Mouse (Mus musculus) heart, postnatal 0 days (tissue): Measurements from ENCODE around the gene Slc8a3. TPM values are rescaled to one million over a fixed set of nuclear protein-coding genes. Genes with fewer than 3 reads are reported as not detected.

Source experiments
- ATAC-seq: fragments of 200-750 bp; cut with Nextera tagmentation; 2 replicates; pipeline ENCODE4 v1.8.0; 2017; ENCODE audit warnings: low read depth, moderate number of reproducible peaks, moderate library complexity; ENCODE audit not compliant: insufficient read depth
- DNase-seq: peaks from one replicate; pipeline ENCODE4 v3.0.0-alpha.2; 2016; ENCODE audit warnings: low spot score
- H3K27ac ChIP-seq: fragments of 300-500 bp; sonication (generic); 2 replicates; pipeline ENCODE4 v1.5.1; 2014; ENCODE audit warnings: low read depth, mild to moderate bottlenecking
- H3K27me3 ChIP-seq: fragments of 300-500 bp; sonication (generic); 2 replicates; pipeline ENCODE4 v1.6.1; 2014; ENCODE audit warnings: low read length, mixed read lengths; ENCODE audit not compliant: control insufficient read depth, insufficient read depth
- H3K36me3 ChIP-seq: fragments of 300-500 bp; sonication (generic); replicated peaks from 2 replicates; pipeline ENCODE4 v1.6.1; 2014; ENCODE audit warnings: low read length, mixed read lengths; ENCODE audit not compliant: control insufficient read depth, insufficient read depth
- H3K4me1 ChIP-seq: fragments of 300-500 bp; sonication (generic); 2 replicates; pipeline ENCODE4 v1.6.1; 2014; ENCODE audit warnings: antibody characterized with exemption; ENCODE audit not compliant: control insufficient read depth, insufficient read depth
- H3K4me2 ChIP-seq: fragments of 300-500 bp; sonication (generic); 2 replicates; pipeline ENCODE4 v1.6.1; 2014; ENCODE audit warnings: low read depth, mild to moderate bottlenecking, low read length, moderate library complexity
- H3K4me3 ChIP-seq: fragments of 300-500 bp; sonication (generic); 2 replicates; pipeline ENCODE4 v1.5.1; 2014; ENCODE audit warnings: low read depth, low read length
- H3K9ac ChIP-seq: fragments of 300-500 bp; sonication (generic); replicated peaks from 2 replicates; pipeline ENCODE4 v1.6.1; 2014; ENCODE audit warnings: low read depth, low read length, mixed read lengths
- H3K9me3 ChIP-seq: fragments of 300-500 bp; sonication (generic); replicated peaks from 2 replicates; pipeline ENCODE4 v1.6.1; 2016; ENCODE audit warnings: low read length; ENCODE audit not compliant: control insufficient read depth
- CTCF ChIP-seq: IDR thresholded peaks from 2 replicates; pipeline ENCODE4 v1.5.1; 2016; ENCODE audit warnings: antibody characterized with exemption, control low read depth, low read depth
- EP300 ChIP-seq: IDR thresholded peaks from 2 replicates; pipeline ENCODE4 v1.6.1; 2016; ENCODE audit warnings: antibody characterized with exemption, low read depth
- WGBS: fragments of 180-500 bp; shearing (Covaris S2); extraction: QIAGEN DNeasy Blood & Tissue Kit; methylation state at CpG from one replicate; pipeline ENCODE4 v1.1.7; 2014; 5-methylcytosine and 5-hydroxymethylcytosine counted together
- polyA plus RNA-seq: library from polyadenylated mRNA; unstranded; fragments of >200 nt; fragmentation: Nextera tagmentation; extraction: Ambion mirVana; gene quantifications from 2 replicates; pipeline ENCODE4 v1.2.1, GENCODE M21; 2015
- total RNA-seq: library from RNA; depleted of rRNA; stranded (reverse); fragments of >200 nt; gene quantifications from 2 replicates; pipeline ENCODE4 v1.2.3, GENCODE M21; 2014; ENCODE audit warnings: low replicate concordance

Slc8a3 gene
- total and polyA plus RNA-seq, 2 experiments from 2014 or later = 0.15 TPM; not detected in 1

DNA sequence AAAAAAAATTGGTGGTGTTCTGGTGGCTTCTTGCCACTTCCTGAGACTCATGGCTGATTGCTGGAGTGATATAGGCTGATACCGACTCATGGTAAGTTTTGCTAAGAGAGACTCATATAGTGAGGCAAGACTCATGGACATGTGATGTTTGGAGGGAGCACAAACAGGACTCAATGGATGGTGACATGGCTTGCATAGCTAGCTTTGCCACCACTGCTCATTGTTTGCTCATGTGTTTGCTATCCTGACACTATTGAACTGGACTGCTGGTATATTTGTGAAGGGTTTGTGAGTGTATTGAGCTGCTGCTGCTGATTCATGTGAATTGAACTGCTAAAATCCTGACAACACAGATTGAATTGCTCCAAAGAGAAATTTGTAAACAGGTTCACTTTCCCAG is 95.8 kb downstream of the Slc8a3 start:
- no peak overlapping the region for H3K27ac ChIP-seq
- DNase-seq (no peak), ATAC-seq (no peak)
- H3K4me3 ChIP-seq = no peak overlapping the region
- H3K9ac ChIP-seq = no peak overlapping the region
- H3K36me3 ChIP-seq = no peaks in the 10 kb centered on the region
- H3K4me2 ChIP-seq = no peak overlapping the region
- TF ChIP-seq EP300 (no peak), CTCF (no peak)
- 87% methylated on average over 1 of the region's 1 CpGs for WGBS
- no peaks in the 10 kb centered on the region for H3K9me3 ChIP-seq
- no peaks in the 10 kb centered on the region for H3K4me1 ChIP-seq
- H3K27me3 ChIP-seq = 0 out of 2 replicates have a peak, but pooled peaks cover under 1% of the 10 kb centered on the region

DNA sequence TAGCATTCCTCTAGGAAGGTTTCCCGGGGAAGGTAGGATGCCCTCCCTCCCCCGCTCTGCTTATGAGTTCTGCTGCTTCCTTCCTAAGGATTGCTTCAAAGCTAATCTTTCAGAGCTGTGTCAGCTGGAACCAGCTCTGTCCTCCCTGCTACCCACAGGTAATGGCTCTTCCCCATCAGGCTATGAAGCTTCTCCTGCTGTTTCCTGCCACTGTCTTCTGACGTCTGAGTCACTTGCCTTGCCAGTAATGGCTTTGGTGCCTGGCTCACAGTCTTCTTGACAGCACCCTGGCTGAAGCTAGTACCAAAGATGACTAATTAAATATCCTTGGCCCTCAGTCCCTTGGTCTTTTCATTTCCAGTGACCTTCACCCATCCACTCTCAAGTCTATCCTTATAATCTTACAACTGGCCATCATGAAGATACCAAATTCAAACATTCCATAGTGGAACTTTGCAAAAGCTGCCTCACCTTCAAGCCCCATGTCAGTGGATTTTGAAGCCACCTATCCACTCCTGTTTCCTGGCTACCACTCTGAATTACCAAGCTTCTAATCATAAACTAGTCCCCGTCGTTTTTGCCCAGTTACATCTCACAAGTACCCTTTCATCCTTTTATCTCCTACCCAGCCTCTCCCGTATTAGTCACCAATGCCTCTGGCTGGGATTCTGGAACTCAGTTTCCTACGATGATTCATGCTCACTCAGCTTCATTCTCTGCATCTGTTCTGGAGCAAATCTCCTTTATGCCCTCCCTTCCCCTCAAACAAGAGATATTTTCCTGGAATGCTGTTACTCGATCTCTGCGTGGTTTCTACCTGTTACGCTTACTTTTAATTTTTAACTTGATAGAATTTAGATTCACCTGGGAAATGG is 97.3 kb downstream of the Slc8a3 start:
- 0 out of 2 replicates have a peak, but pooled peaks cover 3% of the 10 kb centered on the region for H3K27me3 ChIP-seq
- no peak for TF ChIP-seq EP300
- no peak for TF ChIP-seq CTCF
- H3K4me2 ChIP-seq = no peak overlapping the region
- H3K27ac ChIP-seq = no peak overlapping the region
- H3K4me1 ChIP-seq = no peaks in the 10 kb centered on the region
- no peak overlapping the region for H3K4me3 ChIP-seq
- ATAC-seq = no peak
- DNase-seq = no peak
- H3K36me3 ChIP-seq = no peaks in the 10 kb centered on the region
- no peak overlapping the region for H3K9ac ChIP-seq
- 69% methylated on average over 10 of the region's 10 CpGs for WGBS
- no peaks in the 10 kb centered on the region for H3K9me3 ChIP-seq

GRCm38 (mm10) chr12:81233746-81234380 is 99.1 kb downstream of the Slc8a3 start:
- H3K4me3 ChIP-seq = no peak overlapping the region
- TF ChIP-seq CTCF = no peak
- no peak for TF ChIP-seq EP300
- ATAC-seq = no peak
- 0 out of 2 replicates have a peak, but pooled peaks cover 3% of the 10 kb centered on the region for H3K27me3 ChIP-seq
- H3K4me1 ChIP-seq = no peaks in the 10 kb centered on the region
- no peaks in the 10 kb centered on the region for H3K36me3 ChIP-seq
- H3K9ac ChIP-seq = no peak overlapping the region
- no peak overlapping the region for H3K27ac ChIP-seq
- 83% methylated on average over 1 of the region's 1 CpGs for WGBS
- no peak overlapping the region for H3K4me2 ChIP-seq
- no peaks in the 10 kb centered on the region for H3K9me3 ChIP-seq
- DNase-seq = no peak

DNA sequence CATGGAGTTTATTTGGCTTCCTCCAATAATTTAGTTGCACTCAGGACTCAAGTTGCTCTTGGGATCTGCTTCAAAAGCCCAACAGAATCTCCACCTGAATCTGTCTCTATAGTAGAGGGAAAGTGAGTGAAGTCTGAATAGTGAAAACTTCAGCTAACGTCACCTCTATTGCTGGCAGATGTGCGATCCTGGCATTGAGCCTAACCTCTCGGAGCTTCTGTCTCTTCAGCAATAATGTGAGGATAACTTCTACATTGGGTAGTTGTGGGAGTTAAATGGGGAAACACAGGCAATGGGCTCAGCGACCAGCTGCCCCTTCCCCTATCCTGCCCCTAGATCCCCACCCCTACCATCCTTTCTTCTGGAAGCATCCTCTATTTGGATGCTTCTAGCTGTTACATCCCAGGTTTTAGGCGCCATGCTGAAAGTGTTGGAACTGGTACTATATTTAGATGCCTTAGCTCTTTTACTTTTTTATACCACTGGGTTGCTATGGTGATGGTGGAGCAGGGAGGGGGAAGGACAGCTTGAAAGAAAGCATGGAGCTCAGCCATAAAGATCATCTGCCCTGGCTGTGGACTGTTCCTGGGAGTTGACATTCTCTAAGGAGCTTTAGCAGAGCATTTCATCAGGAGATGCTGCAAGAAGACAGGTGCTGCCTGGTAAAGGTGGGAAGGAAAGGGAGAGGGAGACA is 105.1 kb downstream of the Slc8a3 start:
- WGBS = 52% methylated on average over 5 of the region's 5 CpGs
- no peak overlapping the region for H3K4me2 ChIP-seq
- H3K9me3 ChIP-seq = no peaks in the 10 kb centered on the region
- TF ChIP-seq CTCF (no peak), EP300 (no peak)
- no peak overlapping the region for H3K4me3 ChIP-seq
- ATAC-seq (no peak), DNase-seq (no peak)
- H3K4me1 ChIP-seq = no peaks in the 10 kb centered on the region
- no peak overlapping the region for H3K9ac ChIP-seq
- H3K36me3 ChIP-seq = no peaks in the 10 kb centered on the region
- H3K27me3 ChIP-seq = 0 out of 2 replicates have a peak, but pooled peaks cover 3% of the 10 kb centered on the region
- no peak overlapping the region for H3K27ac ChIP-seq

DNA sequence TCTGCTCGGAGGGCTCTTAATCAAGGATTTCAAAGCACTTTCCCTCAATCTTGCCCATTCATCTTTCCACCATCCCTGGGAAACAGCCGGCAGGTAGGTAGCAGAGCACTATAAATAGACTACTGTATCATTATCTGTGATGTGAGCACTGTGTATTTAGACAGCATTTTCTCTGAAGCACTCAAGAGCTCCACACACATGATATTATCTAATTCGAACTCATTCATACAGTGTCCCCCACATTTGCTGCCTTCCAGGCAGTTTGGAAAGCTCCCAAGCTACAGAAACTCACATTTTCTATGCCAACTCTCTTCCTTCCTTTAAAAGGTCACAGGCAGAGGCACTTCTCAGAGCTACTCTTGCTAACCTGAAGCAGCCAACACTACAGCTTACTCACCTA is 106.4 kb downstream of the Slc8a3 start:
- Histone ChIP-seq H3K36me3 (no peaks in the 10 kb centered on the region), H3K4me2 (no peak overlapping the region), H3K27me3 (no peaks in the 10 kb centered on the region), H3K4me3 (no peak overlapping the region), H3K9ac (no peak overlapping the region), H3K27ac (no peak overlapping the region), H3K9me3 (no peaks in the 10 kb centered on the region), H3K4me1 (no peaks in the 10 kb centered on the region)
- ATAC-seq (no peak), DNase-seq (no peak)
- TF ChIP-seq EP300 (no peak), CTCF (no peak)
- WGBS = 43% methylated on average over 3 of the region's 3 CpGs
